Mouse (Mus musculus) cerebellum, adult 18-20 months (tissue): Measurements from ENCODE around the gene Xbp1.
A peak's percentile ranks its signal among the peaks of the same experiment; 100 is the strongest.
"Not testable (repeated sequence)": the region's sequence is repeated elsewhere in the genome, so short reads cannot be mapped to it uniquely, and the experiment has no call there.

Source experiments
- DNase-seq, 2 experiments: peaks; one replicate each; pipeline ENCODE4 v3.0.0; 2021

Xbp1 gene

GRCm38 (mm10) chr11:5530172-5530571 lies 9.7 kb downstream of the Xbp1 start:
- no peak for DNase-seq

GRCm38 (mm10) chr11:5530717-5531116 lies 10.3 kb downstream of the Xbp1 start:
- DNase-seq, result no peak

GRCm38 (mm10) chr11:5533108-5533507 lies 12.6 kb downstream of the Xbp1 start:
- peak in 1 of 2 experiments; percentile 2 for DNase-seq

- DNase-seq, result not testable (repeated sequence)
Observed at GRCm38 (mm10) chr11:5537454-5537853, 17.0 kb downstream of the Xbp1 start.

- DNase-seq, result no peak
Observed at GRCm38 (mm10) chr11:5540331-5540730, 19.9 kb downstream of the Xbp1 start.

GRCm38 (mm10) chr11:5541230-5541798 lies 20.9 kb downstream of the Xbp1 start:
- no peak for DNase-seq

GRCm38 (mm10) chr11:5541799-5542481 lies 21.5 kb downstream of the Xbp1 start, which contains the start of gene Ccdc117:
Gene Ccdc117, minus strand, starts transcription at chr11:5542187.
- peak; percentile 90 to 98 for DNase-seq

GRCm38 (mm10) chr11:5542482-5543185 lies 22.2 kb downstream of the Xbp1 start:
- DNase-seq, result no peak

- DNase-seq, result no peak
Observed at GRCm38 (mm10) chr11:5543281-5543680, 22.8 kb downstream of the Xbp1 start.

- not testable (repeated sequence) for DNase-seq
Observed at GRCm38 (mm10) chr11:5544709-5545108, 24.2 kb downstream of the Xbp1 start.

GRCm38 (mm10) chr11:5545457-5545856 lies 25.0 kb downstream of the Xbp1 start:
- DNase-seq, result no peak

- DNase-seq, result no peak
Observed at GRCm38 (mm10) chr11:5546693-5547092, 26.2 kb downstream of the Xbp1 start.

- DNase-seq, result no peak
Observed at GRCm38 (mm10) chr11:5551430-5551829, 31.0 kb downstream of the Xbp1 start.

GRCm38 (mm10) chr11:5551931-5552330 lies 31.5 kb downstream of the Xbp1 start:
- no peak for DNase-seq

GRCm38 (mm10) chr11:5560273-5560672 lies 39.8 kb downstream of the Xbp1 start:
- DNase-seq, result no peak

- DNase-seq, result no peak
Observed at GRCm38 (mm10) chr11:5562625-5563268, 42.3 kb downstream of the Xbp1 start.

- DNase-seq, result no peak
Observed at GRCm38 (mm10) chr11:5563898-5564297, 43.4 kb downstream of the Xbp1 start.

- DNase-seq, result no peak
Observed at GRCm38 (mm10) chr11:5565596-5565995, 45.1 kb downstream of the Xbp1 start.

GRCm38 (mm10) chr11:5566506-5566905 lies 46.0 kb downstream of the Xbp1 start:
- DNase-seq, result no peak

- DNase-seq, result no peak
Observed at GRCm38 (mm10) chr11:5567654-5568053, 47.2 kb downstream of the Xbp1 start.

GRCm38 (mm10) chr11:5568082-5568481 lies 47.6 kb downstream of the Xbp1 start:
- DNase-seq, result no peak

GRCm38 (mm10) chr11:5569474-5569873 lies 49.0 kb downstream of the Xbp1 start, which contains the start of gene Ankrd36:
Gene Ankrd36, plus strand, starts transcription at chr11:5569684.
- no peak for DNase-seq

GRCm38 (mm10) chr11:5571856-5572255 lies 51.4 kb downstream of the Xbp1 start:
- no peak for DNase-seq
